Mouse (Mus musculus) heart, postnatal 4 days (tissue): Measurements from ENCODE around the gene Trpm3. TPM values are rescaled to one million over a fixed set of nuclear protein-coding genes. Genes with fewer than 3 reads are reported as not detected.

ENCODE experiments used
- DNase-seq: peaks from one replicate; pipeline ENCODE4 v3.0.0; 2021
- total RNA-seq, 2 experiments: library from RNA; stranded (reverse); gene quantifications; 2 replicates each; pipeline ENCODE4 v1.2.3; 2021

Trpm3 gene
- total RNA-seq, 2 experiments from 2014 or later = 1.3 to 1.4 TPM

DNA sequence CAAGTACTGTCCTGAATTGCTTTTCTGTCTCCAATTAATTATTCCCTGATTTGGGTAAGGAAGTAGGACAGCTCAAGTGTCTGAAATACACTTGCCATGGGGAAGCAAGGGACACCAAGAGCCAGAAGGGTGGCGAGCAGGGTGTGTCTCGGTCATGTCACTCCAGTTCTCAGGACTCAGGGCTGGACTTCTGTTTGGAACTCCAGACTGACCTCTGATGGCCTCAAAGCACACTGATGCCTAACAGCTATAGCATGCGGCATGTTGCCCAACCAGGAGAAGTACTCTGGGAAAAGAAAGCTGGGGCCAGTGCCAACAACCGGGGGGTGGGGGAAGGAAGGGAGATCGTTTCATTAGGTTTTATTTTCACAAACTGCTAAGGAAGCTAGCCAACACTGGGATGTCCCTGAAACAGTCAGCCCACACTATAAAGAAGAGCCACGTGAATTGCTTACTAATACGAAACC lies 791.6 kb downstream of the Trpm3 start:
- DNase-seq = peak; percentile 74

DNA sequence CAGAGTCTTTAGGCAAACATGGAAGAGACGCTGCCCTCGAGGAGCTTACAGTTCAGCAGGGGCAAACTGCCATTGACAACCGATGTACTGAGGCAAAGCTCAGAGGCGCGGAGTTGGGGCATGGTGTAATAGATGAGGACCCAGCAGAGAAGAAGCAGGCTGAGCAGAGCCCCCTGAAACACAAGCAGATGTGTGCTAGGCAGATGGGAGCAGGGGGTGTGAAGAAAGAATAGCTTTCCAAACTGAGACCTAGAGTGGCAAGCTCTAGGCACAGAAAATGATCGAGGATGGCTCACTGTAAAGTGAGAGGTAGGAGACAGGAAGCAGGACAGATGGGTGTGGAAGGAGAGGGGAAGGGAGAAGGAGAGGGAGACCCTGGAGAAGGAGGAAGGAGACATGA lies 792.2 kb downstream of the Trpm3 start:
- DNase-seq = no peak

DNA sequence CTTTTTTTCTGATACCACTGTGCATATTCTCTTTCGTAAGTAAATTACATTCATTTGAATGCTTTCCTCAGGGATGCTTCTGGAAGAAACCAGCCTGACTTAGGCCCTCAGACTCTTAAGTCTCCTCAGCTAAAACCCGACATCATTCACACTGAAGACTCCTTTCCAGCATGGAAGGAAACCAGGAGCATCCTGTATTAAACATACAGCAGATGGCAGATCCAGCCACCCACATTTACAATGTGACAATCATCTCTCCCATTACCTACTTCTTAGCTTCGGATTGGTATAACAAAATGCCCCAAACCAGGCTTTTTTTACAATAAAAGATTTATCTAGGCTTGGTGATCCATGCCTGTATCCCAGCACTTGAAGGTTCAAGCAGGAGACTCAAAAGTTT lies 796.2 kb downstream of the Trpm3 start:
- DNase-seq = no peak

DNA sequence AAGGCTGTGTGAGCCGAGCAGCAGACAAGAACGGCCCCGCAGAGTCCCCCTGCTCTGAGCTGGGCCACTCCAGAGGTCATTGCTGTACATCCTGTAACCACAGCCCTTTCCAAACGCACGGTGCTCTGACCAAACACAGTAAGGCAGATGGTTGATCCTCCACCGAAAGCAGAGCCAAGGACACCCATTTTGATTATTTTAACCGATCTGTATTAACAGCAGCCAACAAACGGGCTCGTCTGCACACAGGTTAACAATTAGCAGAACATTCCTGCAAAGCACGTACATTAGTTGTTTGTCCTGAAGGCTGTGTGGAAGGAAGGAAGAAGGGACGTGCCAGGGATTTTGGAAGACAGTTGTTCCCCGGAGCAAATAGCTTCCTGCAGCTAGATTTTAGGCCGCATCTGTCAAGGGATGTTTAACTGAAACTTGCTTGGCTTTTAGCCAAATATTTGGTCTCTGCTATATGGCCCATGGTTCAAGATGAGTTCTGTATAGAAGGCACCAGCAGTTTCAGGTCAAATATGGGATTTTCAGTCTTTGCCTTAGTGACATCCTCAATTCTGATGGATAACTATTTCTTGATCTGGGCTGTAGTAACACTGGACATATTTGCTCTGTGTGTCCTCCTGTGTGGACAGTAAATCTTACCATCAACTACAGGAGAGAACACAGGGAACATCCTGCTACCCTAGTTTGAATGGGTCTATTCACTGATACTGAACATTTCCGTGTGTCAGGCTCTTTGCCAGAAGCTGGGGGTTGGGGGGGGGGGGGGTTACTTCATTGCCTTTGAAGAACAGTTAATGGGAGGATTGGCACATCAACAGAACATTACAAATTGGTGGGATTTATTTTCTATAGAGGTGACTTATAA lies 800.2 kb downstream of the Trpm3 start:
- no peak for DNase-seq

DNA sequence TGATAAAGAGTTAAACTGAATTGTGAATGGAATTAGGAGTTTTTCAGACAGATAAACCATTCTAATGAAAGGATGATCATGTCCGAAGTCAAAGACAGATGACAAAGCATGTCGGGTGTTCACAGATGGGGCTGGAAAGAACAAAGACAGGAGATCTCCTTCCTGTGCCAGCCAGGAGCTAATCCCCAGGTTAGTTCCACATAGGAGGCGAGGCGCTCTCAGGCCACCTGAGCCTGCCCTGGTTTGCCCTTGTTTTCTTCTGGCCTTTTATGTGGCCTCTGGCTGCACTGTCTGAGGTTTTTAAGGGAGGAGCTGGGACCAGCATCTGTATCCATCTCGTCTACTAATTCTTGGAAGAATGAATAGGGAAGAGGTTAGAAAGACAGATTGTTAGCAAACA lies 801.0 kb downstream of the Trpm3 start:
- no peak for DNase-seq

DNA sequence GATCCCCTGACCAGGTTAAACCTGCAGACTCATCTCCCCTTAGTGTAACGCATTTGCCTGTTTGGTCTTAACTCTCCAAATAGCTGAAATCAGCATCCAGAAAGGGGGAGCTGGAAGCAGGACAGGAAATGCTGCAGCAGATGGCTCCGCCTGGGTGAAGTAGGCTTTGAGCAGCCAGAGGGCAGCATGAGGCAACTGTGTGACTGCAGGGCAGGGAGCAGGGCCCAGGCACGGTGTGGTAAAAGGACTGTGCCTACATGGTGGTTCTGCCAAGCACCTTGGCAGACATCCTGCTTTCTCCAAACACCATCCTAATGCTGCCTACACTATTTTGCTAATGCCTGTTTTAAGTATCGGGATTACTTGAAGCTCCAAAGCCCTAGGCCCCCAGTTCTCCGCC lies 801.6 kb downstream of the Trpm3 start:
- peak; percentile 77 for DNase-seq

DNA sequence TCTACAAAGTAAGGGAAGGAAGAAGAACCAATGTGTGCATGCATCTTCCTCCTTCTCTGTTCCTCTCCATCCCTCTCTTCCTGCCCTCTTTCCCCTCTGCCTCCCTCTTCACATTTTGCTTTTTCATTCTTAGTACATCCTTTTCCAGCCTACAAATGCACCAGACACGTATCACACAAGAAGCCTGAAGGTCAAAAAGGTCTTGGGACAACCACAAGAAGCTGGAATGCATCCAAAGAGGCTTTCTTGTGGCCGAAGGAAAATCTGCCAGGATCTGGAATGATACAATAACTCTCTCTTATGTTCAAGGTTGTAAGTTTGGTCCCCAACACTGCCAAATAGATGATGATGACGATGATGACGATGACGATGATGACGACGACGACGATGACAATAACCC lies 802.1 kb downstream of the Trpm3 start:
- no peak for DNase-seq

DNA sequence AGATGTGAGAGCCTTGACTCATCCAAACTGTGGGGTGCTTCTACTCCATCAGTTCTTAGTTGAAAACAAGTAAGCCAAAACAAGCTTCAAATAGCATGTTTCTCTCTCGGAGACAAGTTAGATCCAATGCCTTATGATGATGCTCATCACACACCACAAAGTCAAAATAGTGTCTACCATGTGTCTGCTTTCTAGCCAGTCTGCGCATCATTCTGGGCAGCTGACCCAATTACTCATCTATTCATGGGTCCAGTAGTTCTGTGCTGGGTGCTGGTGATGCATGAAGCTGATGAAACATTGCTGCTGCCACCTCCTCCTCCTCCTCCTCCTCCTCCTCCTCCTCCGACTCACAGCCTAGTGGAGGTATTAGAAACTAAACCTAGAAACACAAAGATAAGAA lies 813.6 kb downstream of the Trpm3 start:
- no peak for DNase-seq

DNA sequence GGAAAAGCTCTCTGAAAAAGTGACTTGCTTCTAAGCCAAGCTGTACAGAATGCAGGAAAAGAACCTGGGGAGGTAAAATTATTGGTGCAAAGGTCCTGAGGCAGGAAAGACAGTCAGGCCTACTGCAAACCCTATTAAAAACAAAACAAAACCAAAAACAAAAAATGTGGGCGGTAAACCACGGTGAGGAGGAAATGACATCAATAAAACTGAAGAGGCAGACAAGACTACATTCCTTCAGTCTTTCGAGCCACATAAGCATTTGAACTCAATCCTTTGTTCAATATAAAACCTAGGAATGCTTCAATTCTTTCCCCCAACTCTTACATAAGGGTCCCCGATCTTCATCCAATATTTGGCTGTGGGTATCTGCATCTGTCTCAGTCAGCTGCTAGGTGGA lies 814.3 kb downstream of the Trpm3 start:
- no peak for DNase-seq

DNA sequence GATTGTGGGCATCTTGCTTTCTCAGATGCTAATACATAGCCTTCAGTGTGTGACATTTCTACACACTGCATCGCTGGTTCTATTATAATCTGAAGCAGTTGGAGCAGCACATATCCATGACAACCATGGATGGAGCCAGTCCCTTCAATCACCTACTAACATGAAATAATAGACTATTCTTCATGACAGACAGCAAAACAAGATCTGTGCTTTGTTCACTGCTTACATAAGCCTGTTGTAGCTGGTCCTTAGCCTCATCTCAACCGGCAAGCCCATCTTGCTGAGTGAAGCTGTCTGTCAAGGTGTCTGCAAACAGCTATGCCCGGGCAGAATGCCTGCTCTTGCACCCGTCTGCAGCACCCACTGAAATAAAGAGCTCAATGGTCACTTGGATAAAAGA lies 819.6 kb downstream of the Trpm3 start:
- no peak for DNase-seq

DNA sequence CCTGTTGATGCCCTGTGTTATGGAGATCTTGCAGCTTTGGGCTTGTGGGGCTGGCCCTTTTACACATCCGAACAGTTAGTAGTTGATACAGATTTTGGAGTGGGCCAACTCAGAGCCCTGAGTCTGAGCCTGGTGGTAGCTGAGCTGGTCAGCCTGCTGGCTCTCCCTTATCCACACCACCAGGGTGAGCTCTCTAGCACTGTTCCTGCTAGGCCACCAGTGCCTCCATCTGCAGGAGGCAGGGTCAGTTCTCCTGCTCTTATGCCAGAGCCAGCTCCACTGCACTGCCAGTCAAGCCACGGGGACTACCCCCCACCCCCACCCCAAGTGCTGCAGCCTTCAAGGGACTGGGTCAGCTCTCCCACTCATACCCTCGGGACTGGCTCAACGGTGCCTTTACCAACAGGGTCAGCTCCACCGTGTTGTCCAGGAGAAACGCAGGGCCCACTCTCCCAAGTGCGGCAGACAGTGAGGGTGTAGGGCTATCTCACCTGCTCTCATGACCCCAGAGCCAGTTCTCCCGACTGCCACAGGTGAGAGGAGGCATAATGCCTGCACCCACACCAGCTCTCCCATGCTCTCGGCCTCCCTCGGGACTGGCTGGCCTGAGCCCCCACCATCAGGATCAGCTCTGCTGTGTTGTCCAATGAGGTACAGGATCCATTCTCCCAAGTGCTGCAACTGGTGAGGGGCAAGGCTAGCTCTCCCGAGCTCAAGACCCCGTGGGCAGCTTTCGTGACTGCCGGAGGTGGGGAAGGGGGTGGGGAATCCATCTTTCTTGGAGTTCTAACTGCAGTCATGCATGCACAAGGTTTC lies 821.8 kb downstream of the Trpm3 start:
- DNase-seq = no peak

DNA sequence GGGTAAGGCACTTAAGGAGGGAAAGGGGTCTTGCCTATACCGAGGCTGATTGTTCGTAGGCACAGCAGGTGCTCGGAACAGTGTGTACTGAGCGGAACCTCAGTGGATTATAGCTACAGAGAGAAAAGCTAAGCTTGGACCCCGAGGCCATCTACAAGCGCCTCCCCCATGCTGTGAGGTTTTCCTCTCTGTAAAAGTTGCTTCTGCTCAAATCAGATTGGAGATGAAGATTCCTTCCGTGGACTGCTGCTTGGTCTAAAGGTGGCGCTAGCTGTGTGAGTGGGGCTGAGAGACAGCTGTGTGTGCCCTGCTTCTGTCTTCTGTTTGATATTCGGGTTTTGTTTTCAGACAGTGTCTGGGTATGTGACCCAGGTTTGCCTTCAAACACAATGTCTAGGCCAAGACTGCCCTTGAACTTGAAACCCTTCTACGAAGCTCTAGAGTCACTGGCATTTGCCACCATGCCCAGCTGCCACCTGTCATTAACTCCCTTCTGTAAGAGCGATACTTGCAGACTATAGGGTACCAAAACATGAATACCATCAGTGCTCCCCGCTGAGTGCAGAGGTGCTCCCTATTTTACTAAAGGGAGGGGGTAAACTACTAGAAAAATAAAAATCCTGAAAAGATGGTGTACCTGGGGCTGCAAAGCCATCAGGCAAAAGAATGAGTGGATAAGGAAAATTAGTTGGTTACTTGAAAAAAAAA lies 823.3 kb downstream of the Trpm3 start:
- no peak for DNase-seq

DNA sequence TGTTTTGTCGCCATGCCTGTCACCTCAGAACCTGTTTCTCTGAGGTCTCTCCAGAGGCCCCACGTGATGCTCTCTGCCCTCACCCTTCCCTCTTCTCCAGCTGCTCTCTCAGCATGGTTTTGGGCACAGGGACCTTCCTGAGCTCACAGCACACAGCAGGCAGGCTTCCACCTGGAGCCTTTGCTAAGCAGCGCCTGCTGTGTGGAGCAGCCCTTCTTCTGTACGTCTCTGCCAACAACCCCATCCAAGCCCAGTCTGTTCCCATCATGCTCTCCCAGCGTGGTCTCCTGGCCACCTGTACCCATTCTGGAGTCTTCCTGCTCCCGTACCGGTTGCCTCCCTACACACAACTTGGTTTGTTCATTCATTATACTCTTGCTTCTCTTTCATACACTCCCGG lies 823.9 kb downstream of the Trpm3 start:
- DNase-seq = no peak

DNA sequence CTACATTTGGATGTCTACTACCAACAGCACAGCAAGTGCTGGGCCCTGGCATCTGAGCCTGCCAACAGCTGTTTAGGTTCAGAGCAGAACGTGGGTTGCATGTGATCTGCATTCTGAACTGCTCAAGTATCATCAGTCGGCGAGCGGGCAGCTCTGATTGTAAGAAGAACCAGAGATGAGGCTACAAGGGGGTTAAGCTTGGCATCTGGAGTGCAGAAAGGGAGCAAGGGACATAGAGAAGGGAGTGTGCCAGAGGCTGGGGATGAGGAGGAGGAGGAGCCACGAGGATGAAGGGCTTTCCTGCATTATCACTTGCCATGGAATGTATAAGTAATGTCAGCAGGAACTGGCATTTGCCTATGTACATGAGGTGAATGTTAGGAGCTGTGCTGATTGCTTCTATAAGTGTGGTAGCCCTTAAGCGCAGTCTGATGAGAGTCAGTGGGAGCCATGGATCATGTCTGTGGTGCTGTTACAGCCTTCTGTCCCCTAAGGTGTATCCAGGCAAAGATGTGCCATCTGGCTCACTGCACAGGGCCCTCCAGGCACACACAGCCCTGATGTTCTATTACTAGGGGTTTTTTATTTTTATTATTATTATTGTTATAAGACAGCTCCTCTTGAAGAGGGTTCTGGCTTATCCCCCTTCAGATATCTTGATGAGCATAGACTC lies 825.0 kb downstream of the Trpm3 start:
- no peak for DNase-seq

DNA sequence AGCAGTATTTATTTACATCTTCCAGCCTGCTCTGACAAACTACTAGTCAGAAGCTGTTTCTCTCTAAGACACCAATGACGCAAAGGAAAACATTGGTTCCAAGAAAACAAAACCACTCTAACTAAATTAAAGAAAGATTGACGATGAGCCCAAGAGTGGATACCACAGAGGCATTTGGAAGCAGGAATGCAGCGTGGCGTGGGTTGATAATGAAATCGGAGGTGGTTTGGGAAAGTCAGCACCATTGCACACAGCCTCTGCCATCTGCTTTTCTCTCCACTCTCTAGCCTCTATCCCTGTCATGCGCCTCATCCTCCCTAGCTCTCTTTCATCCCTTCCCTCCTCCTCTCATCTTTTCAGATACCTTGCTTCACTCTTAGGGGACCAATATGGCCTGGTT lies 826.6 kb downstream of the Trpm3 start:
- no peak for DNase-seq

DNA sequence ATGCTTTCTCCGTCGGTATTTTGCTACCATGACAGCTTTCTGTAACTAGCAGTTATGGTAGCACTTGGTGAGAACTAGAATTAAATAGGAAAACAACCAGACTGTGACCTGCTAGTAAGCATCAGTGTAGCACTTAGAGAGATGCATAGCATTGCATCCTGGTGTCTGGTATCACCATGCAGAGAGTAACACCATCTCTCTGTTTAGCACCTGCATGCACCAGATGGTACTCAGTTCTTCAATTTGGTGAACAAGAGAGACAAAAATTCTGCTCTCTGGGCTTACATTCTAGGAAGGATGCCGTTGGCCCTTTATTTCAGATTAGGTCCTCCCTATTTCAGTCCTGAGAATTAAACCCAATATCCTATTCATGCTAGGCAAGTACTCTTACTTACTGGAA lies 834.4 kb downstream of the Trpm3 start:
- no peak for DNase-seq

DNA sequence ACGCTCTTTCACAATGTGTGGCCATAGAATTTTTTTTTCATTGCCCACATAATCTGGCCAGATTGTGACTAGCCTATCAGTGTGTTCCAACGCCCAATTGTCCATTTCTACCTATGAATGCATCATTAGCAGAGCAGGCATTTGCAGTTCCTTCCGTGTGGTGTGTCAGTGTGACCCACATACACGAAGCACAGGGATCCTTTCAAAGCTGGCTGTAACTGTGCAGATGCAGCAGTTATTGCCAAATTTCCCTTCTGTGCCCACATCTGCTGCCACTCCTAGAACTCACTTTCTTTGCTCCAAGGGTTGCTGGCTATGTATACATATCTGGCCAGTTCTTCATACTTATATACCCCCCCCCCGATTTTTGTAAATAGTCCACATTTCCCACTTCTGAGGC lies 834.9 kb downstream of the Trpm3 start:
- no peak for DNase-seq

DNA sequence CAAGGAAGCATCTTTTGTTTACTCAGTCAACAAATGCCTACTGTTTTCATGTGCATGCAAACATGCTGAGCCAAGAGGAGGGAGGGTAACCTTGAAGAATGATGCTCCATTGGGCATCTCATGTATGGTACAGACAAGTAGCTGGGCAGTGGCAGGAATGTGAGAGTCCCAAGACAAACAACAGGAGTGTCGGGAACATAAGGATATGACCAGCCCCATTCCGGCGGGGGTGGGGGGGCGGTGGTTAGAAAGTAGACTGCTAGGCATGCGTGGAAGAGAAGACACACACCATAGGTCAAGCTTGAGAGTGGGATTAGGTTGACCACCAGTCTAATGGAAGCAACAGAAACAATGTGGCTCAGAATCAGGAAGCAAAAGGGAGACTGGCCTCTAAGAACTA lies 837.0 kb downstream of the Trpm3 start:
- DNase-seq = no peak

DNA sequence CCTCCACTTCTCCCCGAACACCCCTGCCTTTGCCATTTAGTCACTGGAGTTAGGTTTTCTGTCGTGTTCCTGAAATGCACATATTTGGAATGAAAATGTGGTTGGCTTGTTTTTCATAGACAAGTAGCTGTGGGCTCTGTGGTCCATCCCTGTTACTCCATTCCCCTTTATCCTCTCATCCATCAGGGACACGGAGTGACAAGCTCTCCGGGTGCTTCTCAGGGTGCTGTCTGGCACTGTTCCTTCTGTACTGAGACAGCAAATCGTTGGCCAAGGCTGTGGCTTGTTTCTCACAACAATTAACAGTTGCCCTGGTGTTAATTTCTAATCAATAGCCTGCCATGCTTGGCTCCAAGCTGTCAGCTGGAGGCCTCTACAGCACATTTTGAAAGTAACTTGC lies 838.7 kb downstream of the Trpm3 start:
- no peak for DNase-seq

DNA sequence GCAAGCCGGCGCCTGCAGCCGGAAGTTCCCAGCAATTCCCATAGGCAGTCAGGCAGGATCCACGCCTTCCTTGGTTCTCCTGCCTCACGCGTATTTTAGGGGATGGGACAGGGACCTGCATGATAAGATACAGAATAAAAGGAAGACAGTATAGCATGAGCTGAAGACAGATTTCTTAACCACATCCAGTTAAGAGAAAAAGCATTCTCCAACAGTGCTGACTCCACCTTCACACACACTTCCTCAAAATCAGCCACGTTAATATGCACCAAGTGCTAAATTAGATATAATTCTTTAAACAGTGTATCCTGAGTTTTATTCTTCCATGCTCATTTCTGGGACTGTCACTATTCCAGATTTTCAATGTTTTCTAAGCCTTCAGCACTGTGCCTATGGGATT lies 839.9 kb downstream of the Trpm3 start:
- no peak for DNase-seq

DNA sequence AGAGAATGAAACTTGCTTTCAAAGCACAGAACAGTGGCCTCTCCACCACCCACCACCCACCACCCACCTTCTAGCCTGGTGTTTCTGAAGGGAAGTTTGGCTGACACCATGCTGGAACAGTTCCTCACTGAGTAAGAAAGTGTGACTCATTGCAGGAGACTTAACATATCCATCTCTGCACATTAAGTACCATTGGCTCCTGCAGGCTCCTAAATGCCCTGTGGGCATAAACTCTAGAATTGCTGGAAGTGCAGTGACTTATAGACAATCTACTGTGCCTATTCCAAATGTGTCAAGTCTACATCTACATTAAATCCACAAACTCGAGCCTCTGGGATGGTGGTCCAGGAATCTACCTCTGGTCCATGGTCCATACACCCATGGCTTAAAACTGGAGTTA lies 840.3 kb downstream of the Trpm3 start:
- DNase-seq = no peak

DNA sequence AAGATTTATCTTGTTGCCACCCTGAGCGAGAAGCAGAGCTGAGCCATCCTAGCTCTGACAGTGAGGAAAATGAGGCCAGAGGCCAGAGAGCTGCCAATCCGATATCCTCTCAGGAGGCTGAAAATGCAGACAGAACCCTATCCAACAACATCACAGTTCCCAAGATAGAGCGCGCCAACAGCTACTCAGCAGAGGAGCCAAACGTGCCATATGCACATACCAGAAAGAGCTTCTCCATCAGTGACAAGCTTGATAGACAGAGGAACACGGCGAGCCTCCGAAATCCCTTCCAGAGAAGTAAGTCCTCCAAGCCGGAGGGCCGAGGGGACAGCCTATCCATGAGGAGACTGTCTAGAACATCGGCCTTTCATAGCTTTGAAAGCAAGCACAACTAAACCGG lies 849.1 kb downstream of the Trpm3 start:
- no peak for DNase-seq

DNA sequence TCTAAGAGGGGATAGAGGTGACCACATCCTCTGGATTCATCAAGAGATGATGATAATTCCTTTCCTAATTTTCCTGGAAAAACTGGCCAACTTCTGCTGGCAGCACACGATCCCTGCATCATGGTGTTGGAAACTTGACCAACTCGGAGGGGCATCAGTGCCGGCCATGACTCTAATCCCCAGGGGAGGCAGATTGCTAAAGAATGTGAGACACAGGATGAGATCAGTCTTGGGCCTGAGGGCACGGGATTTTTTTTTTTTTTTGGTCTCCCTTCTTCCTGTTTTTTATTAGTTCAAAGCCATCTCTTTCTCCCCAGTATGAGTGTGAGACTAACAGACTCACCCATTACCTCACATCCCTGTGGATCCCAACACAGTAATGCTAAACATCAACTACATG lies 855.1 kb downstream of the Trpm3 start:
- no peak for DNase-seq
